Mouse (Mus musculus): ENCODE measurements around the gene Defa26.
"Not testable (repeated sequence)": the region's sequence is repeated elsewhere in the genome, so short reads cannot be mapped to it uniquely, and the experiment has no call there.

Defa26 gene

DNA sequence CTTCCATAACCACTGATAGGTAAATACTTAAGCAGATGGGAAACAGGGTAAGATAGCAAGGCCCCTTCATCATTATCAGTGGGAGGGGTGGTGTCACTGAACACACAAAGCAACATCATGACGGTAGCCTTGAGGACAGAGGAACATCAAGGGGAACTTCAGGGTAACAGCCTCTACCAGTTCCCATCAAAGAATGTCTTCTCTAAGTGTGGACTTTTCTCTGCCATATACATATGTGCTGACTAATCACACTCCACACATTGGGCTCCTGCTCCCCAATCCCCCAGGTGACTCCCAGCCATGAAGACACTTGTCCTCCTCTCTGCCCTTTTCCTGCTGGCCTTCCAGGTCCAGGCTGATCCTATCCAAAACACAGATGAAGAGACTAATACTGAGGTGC, at the start of gene Defa26:
TSS of gene Defa26 (plus strand) at position 301 of the 400 bp plus-strand sequence.
- DNase-seq, result not testable (repeated sequence)

GRCm38 (mm10) chr8:21582706-21583105, 35.3 kb upstream of the Defa26 start, which contains the start of gene Defa28:
Defa28 (plus strand) TSS chr8:21583006.
- DNase-seq, result not testable (repeated sequence)

- DNase-seq, result not testable (repeated sequence)
Observed at GRCm38 (mm10) chr8:21594408-21594807, 23.6 kb upstream of the Defa26 start, which contains the start of gene Gm7861. Gm7861 (minus strand) TSS chr8:21594508.

DNA sequence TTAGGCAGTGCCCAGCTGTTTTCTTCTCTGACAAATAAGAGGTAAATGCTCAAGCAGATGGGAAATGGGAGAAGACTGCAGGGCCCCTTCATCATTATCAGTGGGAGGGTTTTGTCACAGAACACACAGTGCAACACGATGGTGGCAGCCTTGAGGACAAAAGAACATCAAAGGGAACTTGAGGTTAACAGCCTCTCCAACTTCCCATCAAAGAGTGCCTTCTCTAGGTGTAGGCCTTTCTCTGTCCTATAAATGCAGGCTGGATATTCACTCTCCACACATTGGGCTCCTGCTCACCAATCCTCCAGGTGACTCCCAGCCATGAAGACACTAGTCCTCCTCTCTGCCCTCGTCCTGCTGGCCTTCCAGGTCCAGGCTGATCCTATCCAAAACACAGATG, 37.5 kb downstream of the Defa26 start, which contains the start of gene Defa17:
TSS of gene Defa17 (plus strand) at position 301 of the 400 bp plus-strand sequence.
- not testable (repeated sequence) for DNase-seq

- not testable (repeated sequence) for DNase-seq
Observed at GRCm38 (mm10) chr8:21665497-21665896, 47.5 kb downstream of the Defa26 start, which contains the start of gene Defa34. Defa34 (plus strand) TSS chr8:21665797.
